Mouse (Mus musculus) adrenal gland, adult 8-10 months (tissue): Measurements from ENCODE around the gene Bola3. TPM values are rescaled to one million over a fixed set of nuclear protein-coding genes. Genes with fewer than 3 reads are reported as not detected.

ENCODE experiments used
- DNase-seq: peaks from one replicate; pipeline ENCODE4 v3.0.0; 2022
- total RNA-seq, 4 experiments: library from RNA; stranded (reverse); gene quantifications; 2 replicates each; pipeline ENCODE4 v1.2.4; 2022

The Bola3 gene
- 100 to 1,000 TPM in 3 of 4 experiments, 10 to 100 TPM in 1; 94.1 to 174 (median 137) TPM for total RNA-seq

- no peak for DNase-seq
These were observed at the start of gene Bola3 for GRCm38 (mm10) chr6:83348873-83349272. Gene Bola3, plus strand, starts transcription at chr6:83349147.

GRCm38 (mm10) chr6:83300447-83301229, 48.3 kb upstream of the Bola3 start:
- DNase-seq, result no peak

- no peak for DNase-seq
These were observed 47.7 kb upstream of the Bola3 start for GRCm38 (mm10) chr6:83301294-83301693.

- no peak for DNase-seq
These were observed 46.7 kb upstream of the Bola3 start for GRCm38 (mm10) chr6:83302264-83302663.

- DNase-seq, result no peak
These were observed 39.9 kb upstream of the Bola3 start for GRCm38 (mm10) chr6:83309017-83309416.

GRCm38 (mm10) chr6:83311206-83311605, 37.7 kb upstream of the Bola3 start:
- DNase-seq, result no peak

GRCm38 (mm10) chr6:83312021-83312420, 36.9 kb upstream of the Bola3 start:
- DNase-seq, result no peak

GRCm38 (mm10) chr6:83312514-83312913, 36.4 kb upstream of the Bola3 start:
- DNase-seq, result peak; percentile 13

- DNase-seq, result no peak
These were observed 33.7 kb upstream of the Bola3 start for GRCm38 (mm10) chr6:83315293-83315692.

- no peak for DNase-seq
These were observed 32.9 kb upstream of the Bola3 start for GRCm38 (mm10) chr6:83316022-83316421.

GRCm38 (mm10) chr6:83317108-83317741, 31.7 kb upstream of the Bola3 start:
- peak; percentile 85 for DNase-seq

- no peak for DNase-seq
These were observed 27.0 kb upstream of the Bola3 start for GRCm38 (mm10) chr6:83321927-83322326.

GRCm38 (mm10) chr6:83322794-83323193, 26.2 kb upstream of the Bola3 start:
- DNase-seq, result no peak

GRCm38 (mm10) chr6:83323652-83324419, 25.1 kb upstream of the Bola3 start:
- DNase-seq, result no peak

GRCm38 (mm10) chr6:83325525-83326393, 23.2 kb upstream of the Bola3 start, which contains the start of the genes Mthfd2 and Mob1a:
Gene Mthfd2, minus strand, starts transcription at chr6:83325908.
Gene Mob1a, plus strand, starts transcription at chr6:83326016.
- peak; percentile 92 for DNase-seq

GRCm38 (mm10) chr6:83326394-83326736, 22.6 kb upstream of the Bola3 start:
- no peak for DNase-seq

GRCm38 (mm10) chr6:83326761-83327160, 22.2 kb upstream of the Bola3 start:
- DNase-seq, result no peak

GRCm38 (mm10) chr6:83327591-83328190, 21.3 kb upstream of the Bola3 start:
- DNase-seq, result no peak

- no peak for DNase-seq
These were observed 7.6 kb upstream of the Bola3 start for GRCm38 (mm10) chr6:83341387-83341786.

- DNase-seq, result no peak
These were observed 6.0 kb upstream of the Bola3 start for GRCm38 (mm10) chr6:83342957-83343356.

- peak; percentile 68 for DNase-seq
These were observed 3.7 kb upstream of the Bola3 start for GRCm38 (mm10) chr6:83345285-83345684.

- DNase-seq, result no peak
These were observed 1.0 kb upstream of the Bola3 start for GRCm38 (mm10) chr6:83347916-83348315.
